Mouse (Mus musculus) macrophage (primary cell): ENCODE results near the gene Nova2. TPM values are rescaled to one million over a fixed set of nuclear protein-coding genes. Genes with fewer than 3 reads are reported as not detected.

Experiments used
- H3K27ac ChIP-seq: fragments of 350-480 bp; formaldehyde crosslinking; 2 replicates; pipeline ENCODE4 v1.9.0; 2021
- H3K36me3 ChIP-seq: fragments of 350-480 bp; formaldehyde crosslinking; 2 replicates; pipeline ENCODE4 v1.9.0; 2021; ENCODE audit errors: inconsistent target
- H3K4me3 ChIP-seq: fragments of 350-480 bp; formaldehyde crosslinking; 2 replicates; pipeline ENCODE4 v1.9.0; 2021; ENCODE audit errors: inconsistent target
- H3K79me2 ChIP-seq: fragments of 350-480 bp; formaldehyde crosslinking; 2 replicates; pipeline ENCODE4 v1.9.0; 2021; ENCODE audit errors: inconsistent target
- WGBS: methylation state at CpG from one replicate; pipeline ENCODE4 v1.1.7; 2026; ENCODE audit warnings: inconsistent platforms; ENCODE audit not compliant: missing documents; 5-methylcytosine and 5-hydroxymethylcytosine counted together
- polyA plus RNA-seq: library from polyadenylated mRNA; stranded (reverse); fragments of 250-400 nt; gene quantifications from 3 replicates; pipeline ENCODE4 v1.2.4, GENCODE M21; 2018; ENCODE audit warnings: inconsistent platforms

Gene Nova2
- polyA plus RNA-seq, 1 experiment from 2014 or later = 0.01 TPM

- no peaks in the 10 kb centered on the region for H3K36me3 ChIP-seq
- H3K4me3 ChIP-seq = peak overlapping the region; percentile 91
- 3% methylated on average over 17 of the region's 17 CpGs for WGBS
- H3K79me2 ChIP-seq = peaks cover 26% of the 10 kb centered on the region
- H3K27ac ChIP-seq = no peak overlapping the region
Observed at GRCm38 (mm10) chr7:18909797-18910196, 15.9 kb upstream of the Nova2 start.

DNA sequence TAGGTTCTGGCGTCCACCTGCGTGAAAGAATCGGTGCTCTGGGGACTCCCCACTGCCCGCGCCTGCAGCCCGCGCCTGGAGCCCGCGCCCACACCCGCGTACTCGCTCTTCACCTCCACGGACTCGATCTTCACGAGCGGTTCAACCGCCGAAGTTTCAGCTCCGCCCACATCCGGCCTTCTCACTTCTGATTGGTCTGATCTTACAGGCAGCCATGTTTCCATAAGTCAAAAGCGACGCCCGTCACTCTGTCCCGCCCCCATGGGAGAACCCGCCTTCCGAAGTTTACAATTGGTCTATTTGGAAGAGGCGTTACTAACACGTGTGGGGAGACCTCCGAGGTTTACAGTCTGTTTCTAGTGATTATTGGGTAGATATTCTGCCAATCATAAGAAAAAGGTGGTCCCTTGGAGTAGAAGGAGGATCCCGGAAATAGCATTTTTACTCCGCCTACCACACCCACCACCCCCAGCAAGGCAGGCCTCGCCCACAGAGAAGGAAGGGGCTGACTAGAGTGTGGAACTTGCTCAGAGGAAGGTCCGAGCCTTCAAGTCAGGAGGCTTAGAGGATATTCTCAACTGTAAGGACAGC is 15.4 kb upstream of the Nova2 start, which contains the start of gene Ccdc61:
Gene Ccdc61, minus strand, starts transcription at position 175 of the 591 bp plus-strand sequence.
- peaks cover 26% of the 10 kb centered on the region for H3K79me2 ChIP-seq
- no peaks in the 10 kb centered on the region for H3K36me3 ChIP-seq
- H3K27ac ChIP-seq = peak within 1 kb of the TSS; percentile 8; the same call in 1 of the 2 replicates
- H3K4me3 ChIP-seq = peak within 1 kb of the TSS; percentile 91
- WGBS = 1% methylated on average over 32 of the region's 33 CpGs

DNA sequence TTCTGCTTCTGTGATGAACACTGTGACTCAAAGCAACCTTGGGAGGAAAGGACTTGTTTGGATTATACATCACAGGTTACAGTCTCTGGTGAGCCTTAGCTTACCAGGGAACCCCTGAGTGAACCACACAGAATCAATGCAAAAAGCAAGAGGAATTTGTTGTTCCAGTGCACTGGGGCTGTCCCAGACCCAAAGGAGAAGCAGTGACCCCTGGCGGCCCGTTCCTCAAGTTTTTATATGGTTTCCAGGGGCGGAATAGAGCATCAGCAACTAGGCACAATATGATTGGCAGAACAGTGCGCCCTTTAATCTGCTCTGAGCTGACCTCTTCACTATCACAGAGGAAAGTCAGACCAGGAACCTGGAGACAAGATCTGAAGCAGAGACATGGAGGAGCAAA is 9.4 kb upstream of the Nova2 start:
- Histone ChIP-seq H3K36me3 (no peaks in the 10 kb centered on the region), H3K79me2 (no peaks in the 10 kb centered on the region), H3K4me3 (no peak overlapping the region), H3K27ac (no peak overlapping the region)
- 91% methylated on average over 4 of the region's 4 CpGs for WGBS

- Histone ChIP-seq H3K4me3 (no peak overlapping the region), H3K79me2 (no peaks in the 10 kb centered on the region), H3K36me3 (no peaks in the 10 kb centered on the region), H3K27ac (no peak overlapping the region)
- 81% methylated on average over 3 of the region's 3 CpGs for WGBS
Observed at GRCm38 (mm10) chr7:18917931-18918330, 7.8 kb upstream of the Nova2 start.

- WGBS = 11% methylated on average over 12 of the region's 12 CpGs
- Histone ChIP-seq H3K79me2 (no peaks in the 10 kb centered on the region), H3K27ac (no peak overlapping the region), H3K36me3 (no peaks in the 10 kb centered on the region), H3K4me3 (no peak overlapping the region)
Observed at GRCm38 (mm10) chr7:18921069-18921468, 4.6 kb upstream of the Nova2 start.

GRCm38 (mm10) chr7:18922807-18923206 is 2.9 kb upstream of the Nova2 start:
- H3K4me3 ChIP-seq = no peak overlapping the region
- no peaks in the 10 kb centered on the region for H3K79me2 ChIP-seq
- no peaks in the 10 kb centered on the region for H3K36me3 ChIP-seq
- 69% methylated on average over 5 of the region's 5 CpGs for WGBS
- no peak overlapping the region for H3K27ac ChIP-seq

DNA sequence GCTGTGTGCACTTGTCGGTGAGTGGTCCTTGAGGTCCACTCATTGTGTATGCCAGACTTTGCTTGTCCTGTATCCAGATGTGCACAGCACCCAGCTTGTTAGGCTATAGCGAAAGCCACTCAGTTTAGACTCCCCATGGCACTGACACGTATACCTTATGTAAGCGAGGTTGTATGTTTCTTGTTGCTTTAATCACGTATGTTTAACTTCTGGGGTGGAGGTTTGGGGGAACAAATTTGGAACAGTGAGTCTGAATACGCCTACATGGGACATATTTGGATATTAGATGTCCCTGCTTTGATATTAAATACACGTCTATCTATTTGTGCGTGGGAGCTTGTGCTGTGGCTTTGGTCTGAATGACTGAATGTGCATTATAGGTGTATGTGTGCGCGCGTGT is 2.4 kb upstream of the Nova2 start:
- H3K36me3 ChIP-seq = no peaks in the 10 kb centered on the region
- H3K4me3 ChIP-seq = no peak overlapping the region
- H3K27ac ChIP-seq = no peak overlapping the region
- 89% methylated on average over 11 of the region's 11 CpGs for WGBS
- no peaks in the 10 kb centered on the region for H3K79me2 ChIP-seq

DNA sequence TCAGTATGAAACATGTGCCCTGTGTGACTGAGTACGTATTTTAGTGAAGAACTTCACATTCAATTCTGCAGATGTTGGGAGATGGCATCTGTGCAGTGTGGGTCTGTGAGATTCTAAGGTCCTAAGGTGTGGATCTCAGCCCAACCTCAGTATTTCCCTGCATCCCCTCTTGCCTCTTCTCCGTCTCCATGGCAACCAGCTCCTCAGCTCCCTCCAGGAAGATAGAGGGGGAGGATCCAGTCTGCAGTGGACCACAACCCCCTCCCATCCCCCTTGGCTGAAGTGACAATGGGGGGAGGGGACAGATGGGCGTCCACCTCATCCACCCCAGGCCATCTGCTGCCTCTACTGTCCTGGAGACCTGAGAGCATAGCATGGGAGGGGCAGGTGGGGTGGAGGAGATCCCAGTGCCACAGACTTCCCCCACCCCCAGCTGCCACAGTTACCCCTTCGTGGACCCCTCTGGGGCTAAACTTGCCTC is 1.9 kb upstream of the Nova2 start:
- 73% methylated on average over 4 of the region's 4 CpGs for WGBS
- H3K36me3 ChIP-seq = no peaks in the 10 kb centered on the region

DNA sequence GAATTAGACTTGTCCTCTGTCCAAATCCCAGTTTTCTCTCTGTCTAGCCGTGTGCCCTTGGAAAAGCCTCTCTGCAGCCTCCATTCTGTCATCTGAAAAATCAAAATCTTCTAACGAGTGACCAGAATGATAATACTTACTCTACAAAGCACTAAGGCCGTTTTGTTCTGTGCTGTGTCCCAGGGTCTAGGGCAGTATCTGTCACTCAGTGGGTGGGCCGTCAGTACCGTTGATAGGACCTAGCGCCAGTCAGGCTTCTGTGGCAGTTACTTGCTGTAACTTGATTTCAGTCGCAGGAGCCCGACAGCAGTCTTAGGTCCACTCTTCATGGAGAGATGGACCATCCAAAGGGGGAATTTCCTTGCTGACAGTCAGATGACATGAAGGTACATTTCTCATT is 1.4 kb upstream of the Nova2 start:
- WGBS = 40% methylated on average over 8 of the region's 8 CpGs
- H3K27ac ChIP-seq = no peak overlapping the region
- H3K79me2 ChIP-seq = no peaks in the 10 kb centered on the region
- no peaks in the 10 kb centered on the region for H3K36me3 ChIP-seq
- no peak overlapping the region for H3K4me3 ChIP-seq

More for the DNA sequence above, 1.9 kb upstream of the Nova2 start:
- H3K79me2 ChIP-seq = no peaks in the 10 kb centered on the region
- no peak overlapping the region for H3K4me3 ChIP-seq
- no peak overlapping the region for H3K27ac ChIP-seq

GRCm38 (mm10) chr7:18926041-18926790 is 528 bp downstream of the Nova2 start:
- Histone ChIP-seq H3K79me2 (no peaks in the 10 kb centered on the region), H3K36me3 (no peaks in the 10 kb centered on the region), H3K4me3 (no peak overlapping the region), H3K27ac (no peak overlapping the region)
- WGBS = 10% methylated on average over 35 of the region's 42 CpGs

- no peaks in the 10 kb centered on the region for H3K79me2 ChIP-seq
- H3K4me3 ChIP-seq = no peak overlapping the region
- no peaks in the 10 kb centered on the region for H3K36me3 ChIP-seq
- no peak overlapping the region for H3K27ac ChIP-seq
- 48% methylated on average over 6 of the region's 6 CpGs for WGBS
Observed at GRCm38 (mm10) chr7:18926911-18927310, 1.2 kb downstream of the Nova2 start.

DNA sequence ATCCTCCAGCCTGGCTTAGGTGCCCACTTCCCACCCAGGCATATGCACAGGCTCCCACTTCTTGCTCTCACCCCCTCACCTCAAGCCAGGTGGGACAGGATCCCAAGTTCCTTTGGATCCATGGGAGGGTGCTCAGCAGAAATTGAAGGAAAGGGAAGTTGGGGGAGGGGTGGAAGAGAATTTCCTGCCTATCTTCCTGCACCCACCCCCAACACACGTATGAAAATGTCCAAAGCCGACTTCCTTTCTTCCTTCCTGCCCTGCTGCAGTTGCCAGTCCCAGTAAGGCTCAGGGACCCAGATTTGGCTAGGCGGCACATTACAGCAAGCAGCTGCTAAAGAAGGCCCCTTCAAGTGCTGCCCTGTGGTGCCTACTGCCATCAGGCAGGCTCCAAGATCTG is 2.1 kb downstream of the Nova2 start:
- 3% methylated on average over 3 of the region's 3 CpGs for WGBS
- Histone ChIP-seq H3K27ac (no peak overlapping the region), H3K36me3 (no peaks in the 10 kb centered on the region), H3K4me3 (no peak overlapping the region), H3K79me2 (no peaks in the 10 kb centered on the region)

GRCm38 (mm10) chr7:18942376-18942775 is 16.7 kb downstream of the Nova2 start:
- no peaks in the 10 kb centered on the region for H3K36me3 ChIP-seq
- 40% methylated on average over 1 of the region's 1 CpGs for WGBS
- no peak overlapping the region for H3K27ac ChIP-seq
- H3K4me3 ChIP-seq = no peak overlapping the region
- no peaks in the 10 kb centered on the region for H3K79me2 ChIP-seq

GRCm38 (mm10) chr7:18942815-18943214 is 17.1 kb downstream of the Nova2 start:
- Histone ChIP-seq H3K4me3 (no peak overlapping the region), H3K27ac (no peak overlapping the region), H3K36me3 (no peaks in the 10 kb centered on the region), H3K79me2 (no peaks in the 10 kb centered on the region)
- 85% methylated on average over 9 of the region's 9 CpGs for WGBS

DNA sequence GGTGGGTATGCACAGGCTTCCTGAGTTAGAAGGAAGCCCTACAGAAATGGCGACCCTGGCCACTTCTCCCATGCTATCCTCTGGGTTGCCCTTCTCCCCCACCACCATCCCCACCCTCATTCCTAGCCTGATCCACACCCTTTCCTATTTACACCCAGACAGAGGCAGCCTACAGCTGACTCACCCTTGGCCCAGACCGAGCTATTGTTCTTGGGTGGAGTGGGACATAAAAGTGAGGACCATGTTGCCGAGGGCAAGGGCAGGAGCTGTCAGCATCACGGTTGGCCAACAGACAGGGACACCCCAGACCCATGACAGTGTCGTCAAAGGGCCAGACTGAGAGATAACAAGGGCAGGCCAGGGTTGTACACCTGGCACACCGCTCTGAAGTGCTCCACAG is 22.5 kb downstream of the Nova2 start:
- Histone ChIP-seq H3K36me3 (no peaks in the 10 kb centered on the region), H3K27ac (no peak overlapping the region), H3K4me3 (no peak overlapping the region), H3K79me2 (no peaks in the 10 kb centered on the region)
- WGBS = 61% methylated on average over 6 of the region's 6 CpGs
